In the genomic region with DNA sequence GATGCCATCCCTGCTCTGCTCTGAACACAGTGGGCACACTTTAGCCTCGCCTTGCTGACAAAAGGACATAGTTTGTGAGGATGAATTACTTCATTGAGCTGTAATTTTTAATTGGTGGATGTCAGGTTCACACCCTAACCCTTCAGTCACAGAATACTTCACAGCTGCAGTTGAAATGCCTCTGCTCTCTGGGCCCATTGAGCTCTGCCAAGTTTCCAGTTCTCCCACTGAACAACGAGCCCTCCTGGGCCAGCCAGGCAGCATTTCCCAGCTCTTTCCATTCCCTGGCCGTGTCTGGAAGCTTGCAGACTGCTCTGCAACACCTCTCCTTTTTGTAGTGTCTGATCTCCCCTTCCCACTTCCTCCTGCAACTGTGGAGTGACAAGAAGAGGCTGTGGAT, we compare ENCODE assay signal across 15 mouse cellular contexts.
"Had no signal": no experiment of that assay in that cellular context is flagged by ENCODE, and none has a peak within 500 bp of the region (broad histone marks: within the 10 kb centered on the region; RNA-seq: fewer than 3 reads in every experiment).

No protein-coding gene starts in this region.

- ATAC-seq: liver, postnatal 0 days; midbrain, embryonic 15.5 days had no signal

- H3K4me3 ChIP-seq: liver, embryonic 13.5 days; megakaryocyte, embryonic 14.5 days; midbrain, embryonic 15.5 days; neural tube, embryonic 12.5 days had no signal

- H3K9ac ChIP-seq: liver, embryonic 13.5 days; liver, postnatal 0 days; midbrain, embryonic 15.5 days; neural tube, embryonic 12.5 days had no signal

- H3K36me3 ChIP-seq: liver, embryonic 13.5 days; midbrain, embryonic 15.5 days had no signal

- DNase-seq: kidney, adult 18-20 months; kidney, postnatal 14 days; liver; liver, embryonic 13.5 days; liver, postnatal 0 days; retina, postnatal 1 day; right cerebral cortex, postnatal 4 days; spleen, adult 18-20 months; thymus, adult 18-20 months; thymus, postnatal 14 days had no signal

- H3K4me2 ChIP-seq: liver, embryonic 13.5 days; midbrain, embryonic 11.5 days; midbrain, embryonic 15.5 days; neural tube, embryonic 12.5 days had no signal

- H3K27me3 ChIP-seq: liver, embryonic 13.5 days; midbrain, embryonic 15.5 days; neural tube, embryonic 12.5 days had no signal

- H3K4me1 ChIP-seq: midbrain, embryonic 15.5 days; neural tube, embryonic 12.5 days had no signal

- H3K9me3 ChIP-seq: liver, embryonic 13.5 days; midbrain, embryonic 15.5 days; neural tube, embryonic 12.5 days had no signal

- H3K27ac ChIP-seq: liver, embryonic 13.5 days; macrophage; midbrain, embryonic 15.5 days; neural tube, embryonic 12.5 days had no signal
